Mouse (Mus musculus): ENCODE data around the gene Ubac2. TPM values are rescaled to one million over a fixed set of nuclear protein-coding genes. Genes with fewer than 3 reads are reported as not detected.

Ubac2 gene
- total RNA-seq, 1 experiment from 2014 or later: 33.2 TPM

DNA sequence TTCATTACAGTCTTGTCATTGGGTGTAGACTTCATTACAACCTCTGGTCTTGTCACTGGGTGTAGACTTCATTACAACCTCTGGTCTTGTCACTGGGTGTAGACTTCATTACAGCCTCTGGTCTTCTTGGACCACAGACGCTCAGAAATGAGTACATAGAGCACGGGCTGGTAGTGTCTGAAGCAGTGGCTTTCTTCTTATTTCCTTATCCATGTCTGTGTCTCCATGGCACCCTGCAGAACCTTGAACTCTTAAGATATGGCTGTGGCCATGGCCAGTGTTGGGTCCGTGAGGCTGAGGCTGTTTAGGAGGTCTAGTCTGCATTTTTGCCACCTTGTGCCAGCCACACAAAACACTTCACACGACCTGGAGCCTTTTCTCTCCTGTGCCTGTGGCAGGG, 129.8 kb downstream of the Ubac2 start:
- DNase-seq: no peak

DNA sequence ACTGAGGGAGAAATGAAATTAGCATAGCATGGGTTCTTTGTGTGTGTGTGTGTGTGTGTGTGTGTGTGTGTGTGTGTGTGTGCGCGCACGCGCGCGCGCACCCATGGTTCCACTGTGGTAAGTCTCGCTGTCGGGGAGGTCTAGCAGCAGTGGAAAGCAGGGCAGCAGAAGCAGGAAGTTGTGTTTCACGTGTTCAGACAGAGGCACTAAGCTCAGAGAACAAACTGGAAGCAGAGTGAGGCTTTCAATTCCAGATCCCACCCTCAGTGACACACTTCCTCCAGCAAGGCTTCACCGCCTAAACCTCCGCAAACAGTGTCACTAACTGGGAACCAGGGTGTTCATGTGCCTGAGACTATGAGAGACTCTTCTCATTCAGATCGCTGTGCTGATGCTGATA, 131.1 kb downstream of the Ubac2 start:
- DNase-seq: no peak

DNA sequence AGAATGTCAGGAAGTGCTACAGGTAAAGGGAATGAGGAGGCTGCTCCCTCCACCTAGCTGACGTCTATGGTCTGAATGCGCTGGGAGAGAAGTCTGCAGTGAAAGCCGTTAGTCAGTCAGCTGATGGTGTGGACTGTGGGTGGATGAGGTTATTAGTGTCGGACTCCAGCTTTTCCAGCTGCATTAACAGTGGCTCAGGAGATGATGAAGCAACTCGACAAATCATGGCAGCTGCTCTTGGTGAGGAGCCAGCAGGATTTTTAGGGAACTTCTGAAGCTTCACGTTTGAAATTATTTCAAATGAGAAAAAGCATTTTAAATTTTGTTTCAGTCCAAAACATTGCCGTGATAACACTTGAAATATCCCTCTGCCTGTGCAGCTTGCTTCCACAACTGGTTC, 131.9 kb downstream of the Ubac2 start:
- DNase-seq: no peak

- no peak for DNase-seq
These were observed 133.3 kb downstream of the Ubac2 start for GRCm38 (mm10) chr14:122011768-122012167.

DNA sequence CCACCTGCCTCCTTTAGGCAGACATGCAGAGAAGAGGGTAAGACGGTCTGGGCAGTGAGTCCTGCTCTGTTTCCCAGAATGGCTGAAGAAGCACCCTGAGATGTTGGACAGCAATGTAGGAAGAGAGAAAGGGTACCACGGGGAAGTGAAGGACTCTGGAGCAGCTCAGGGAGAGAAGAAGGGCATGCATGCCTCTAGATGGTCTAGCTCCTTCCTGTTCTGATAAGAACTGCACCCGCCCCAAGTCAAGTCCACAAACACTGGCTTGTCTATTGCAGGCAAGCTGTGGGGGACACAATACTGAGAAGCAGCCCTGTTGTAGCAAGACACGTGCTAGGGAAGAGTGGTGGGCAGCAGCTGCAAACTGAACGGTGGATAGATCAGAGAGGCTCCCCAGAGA, 133.8 kb downstream of the Ubac2 start:
- no peak for DNase-seq

GRCm38 (mm10) chr14:122012814-122013213, 134.4 kb downstream of the Ubac2 start:
- DNase-seq: no peak

DNA sequence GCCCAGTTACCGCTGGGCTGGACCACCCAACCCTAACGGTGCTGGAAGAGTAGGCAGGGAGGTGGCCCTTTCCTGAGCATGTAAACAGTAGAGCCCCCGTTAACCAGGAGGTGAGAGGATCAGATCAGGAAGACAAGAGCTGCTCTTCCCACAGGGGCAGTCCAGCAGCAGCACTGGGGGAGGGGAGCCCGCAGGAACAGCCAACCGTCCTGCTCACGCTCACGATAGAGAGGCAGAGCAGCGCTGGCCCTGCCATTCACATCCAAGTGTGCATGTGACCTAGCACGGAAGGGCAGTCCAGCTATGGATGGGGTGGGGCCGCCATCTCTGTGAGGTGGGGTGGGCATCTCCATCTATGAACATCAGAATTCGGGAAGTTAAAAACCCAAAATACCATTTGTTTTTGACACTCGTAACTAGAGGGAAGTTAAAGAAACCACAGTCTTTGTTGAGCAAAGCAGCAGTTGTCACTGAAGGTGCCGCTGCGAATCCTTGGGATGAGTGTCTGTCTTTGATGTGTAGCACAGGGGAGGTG, 135.1 kb downstream of the Ubac2 start:
- DNase-seq: no peak

GRCm38 (mm10) chr14:122017958-122018357, 139.5 kb downstream of the Ubac2 start:
- no peak for DNase-seq

GRCm38 (mm10) chr14:122019389-122019788, 141.0 kb downstream of the Ubac2 start:
- no peak for DNase-seq

- no peak for DNase-seq
These were observed 142.1 kb downstream of the Ubac2 start for GRCm38 (mm10) chr14:122020567-122020966.

DNA sequence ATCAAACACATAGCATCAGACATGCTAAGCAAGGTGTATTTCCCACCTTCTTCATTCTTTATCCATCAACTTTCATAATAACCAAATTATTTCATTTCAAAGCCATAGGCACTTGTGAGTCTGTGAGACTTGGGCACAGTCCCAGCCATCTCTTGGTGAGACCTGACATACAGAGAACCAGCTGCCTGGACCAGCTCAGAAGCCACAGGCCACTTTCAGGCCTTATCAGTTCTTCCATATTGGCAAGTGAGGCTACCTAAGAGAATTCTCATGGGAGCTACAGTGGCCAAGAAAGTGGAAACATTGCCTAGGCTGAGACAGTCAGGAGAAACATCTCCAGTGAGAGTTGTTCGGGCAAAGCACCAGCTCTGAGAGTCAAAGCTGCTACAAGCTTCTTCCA, 144.6 kb downstream of the Ubac2 start:
- DNase-seq: no peak

- DNase-seq: no peak
These were observed 145.5 kb downstream of the Ubac2 start for GRCm38 (mm10) chr14:122023928-122024327.

DNA sequence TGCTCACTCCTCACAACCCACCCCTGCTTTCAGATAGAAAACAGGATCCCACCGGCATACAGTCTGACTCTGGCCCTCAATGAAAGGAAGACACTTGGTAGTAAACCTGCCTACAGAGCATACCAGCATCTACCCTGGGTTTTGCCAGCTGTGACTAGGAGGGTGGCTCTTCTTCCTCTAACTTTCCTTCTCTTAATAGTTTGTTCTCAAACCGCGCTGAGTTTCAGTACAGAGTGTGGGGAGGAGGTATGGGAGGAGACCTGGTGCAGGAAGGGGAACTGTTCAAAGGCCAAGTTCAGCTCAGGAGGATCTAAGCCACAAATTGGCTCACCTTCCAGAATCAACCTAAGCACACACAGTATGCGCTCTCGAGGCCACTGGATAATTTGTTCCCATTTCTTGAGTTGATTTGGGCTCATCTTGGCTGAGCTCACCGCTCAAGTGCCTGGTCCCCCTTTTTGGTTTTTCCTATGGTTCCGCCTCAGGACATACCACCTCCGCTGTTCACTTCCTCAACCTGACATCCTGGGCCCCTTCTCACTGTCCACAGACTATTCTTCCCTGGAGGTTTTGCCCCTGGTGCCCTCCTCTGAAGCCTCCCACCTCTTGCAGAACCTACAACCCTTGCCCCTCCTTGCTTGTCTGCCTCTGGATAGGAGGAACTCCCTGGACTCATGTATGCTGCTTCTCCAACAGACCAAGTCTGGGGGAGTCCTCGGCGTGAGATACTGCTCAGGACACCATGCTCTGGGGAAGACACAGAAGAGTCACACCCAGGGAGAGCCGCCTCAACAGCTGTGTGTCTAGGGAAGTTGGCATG, 150.7 kb downstream of the Ubac2 start:
- DNase-seq: no peak

GRCm38 (mm10) chr14:122029851-122030250, 151.4 kb downstream of the Ubac2 start:
- DNase-seq: no peak

DNA sequence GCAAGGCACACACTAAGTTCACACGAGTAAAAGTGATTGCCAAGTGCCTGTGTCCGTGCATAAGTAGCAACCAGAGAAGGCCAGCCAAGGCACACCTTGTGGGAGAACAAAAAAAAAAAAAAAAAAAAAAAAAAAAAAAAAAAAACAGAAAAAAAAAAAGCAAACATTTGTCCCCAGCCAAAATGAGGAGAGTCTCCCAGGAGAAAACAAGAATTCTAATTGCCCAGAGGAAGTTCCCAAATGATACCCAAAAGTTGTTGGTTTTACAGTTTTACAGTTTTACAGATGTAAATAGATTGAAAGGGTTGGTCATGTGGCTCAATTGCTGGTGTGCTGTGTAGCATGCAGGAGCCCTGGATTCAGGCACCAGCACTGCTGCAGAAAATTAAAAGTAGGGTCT, 153.6 kb downstream of the Ubac2 start:
- DNase-seq: no peak

- no peak for DNase-seq
These were observed 156.0 kb downstream of the Ubac2 start, which contains the start of gene Timm8a2 for GRCm38 (mm10) chr14:122034451-122034850. Timm8a2 (plus strand) TSS chr14:122034674.

GRCm38 (mm10) chr14:122035181-122035580, 156.8 kb downstream of the Ubac2 start:
- no peak for DNase-seq

- no peak for DNase-seq
These were observed 157.4 kb downstream of the Ubac2 start for GRCm38 (mm10) chr14:122035860-122036259.

DNA sequence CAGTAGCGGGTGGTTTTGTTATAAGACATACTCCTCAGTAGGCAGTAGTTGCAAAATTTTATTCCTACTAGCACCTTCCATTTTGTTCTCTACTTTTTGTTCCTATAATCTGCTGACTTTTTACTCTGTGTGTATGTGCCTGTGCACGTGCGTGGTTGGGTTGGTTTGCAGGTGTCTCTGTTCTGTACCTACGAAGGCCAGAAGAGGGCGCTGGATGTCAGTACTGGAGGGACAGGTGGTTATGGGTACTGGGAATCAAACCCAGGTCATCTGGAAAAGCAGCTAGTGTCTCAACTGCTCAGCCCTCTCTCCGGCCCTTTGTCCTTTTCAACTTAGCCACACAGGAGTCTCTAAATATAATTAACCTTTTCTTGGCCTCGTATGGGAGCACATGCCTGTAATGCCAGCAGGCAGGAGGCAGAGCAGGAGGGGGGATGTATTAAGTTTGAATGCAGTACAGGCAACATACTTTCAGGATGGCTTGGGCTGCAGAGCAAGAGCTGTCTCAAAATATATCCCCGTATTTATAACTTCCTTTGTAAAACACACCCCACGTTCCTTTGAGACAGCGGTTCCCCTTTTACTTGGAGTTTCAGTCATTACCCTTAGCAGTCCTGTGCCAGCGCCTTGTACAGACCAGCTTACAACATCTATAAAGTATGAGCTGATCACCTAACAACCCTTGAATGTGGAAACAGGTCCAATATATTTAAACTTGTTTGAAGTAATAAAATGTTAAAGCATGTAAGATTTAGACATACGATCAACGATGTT, 160.6 kb downstream of the Ubac2 start:
- DNase-seq: no peak

- DNase-seq: no peak
These were observed 163.0 kb downstream of the Ubac2 start for GRCm38 (mm10) chr14:122041413-122041825.

DNA sequence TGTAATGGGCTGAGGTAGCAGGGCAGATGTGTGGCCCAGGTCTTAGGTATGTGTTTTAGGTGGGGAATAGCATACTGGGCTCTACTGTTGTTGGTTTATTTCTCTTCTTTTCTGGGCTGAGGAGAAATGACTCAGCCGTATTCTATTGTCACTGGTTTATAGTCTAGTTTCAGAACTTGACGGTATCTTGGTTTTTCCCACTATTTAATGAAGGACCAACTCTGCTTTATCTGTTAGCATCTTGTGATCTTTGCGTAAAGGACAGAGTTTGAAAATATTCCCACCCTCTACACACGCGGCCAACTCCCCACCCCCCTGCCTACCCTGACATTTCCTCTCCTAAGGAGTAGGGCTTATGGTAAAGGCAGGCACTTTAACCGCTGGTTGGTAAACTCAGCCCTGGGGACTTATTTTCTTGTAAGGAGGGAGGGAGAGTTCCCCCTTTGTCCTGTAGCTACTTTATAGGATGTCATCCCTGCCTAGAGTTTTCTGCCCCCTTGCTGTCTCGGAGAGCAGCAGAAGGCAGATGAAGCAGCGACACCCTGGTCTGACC, 163.8 kb downstream of the Ubac2 start:
- no peak for DNase-seq

- DNase-seq: no peak
These were observed 169.4 kb downstream of the Ubac2 start for GRCm38 (mm10) chr14:122047784-122048183.

DNA sequence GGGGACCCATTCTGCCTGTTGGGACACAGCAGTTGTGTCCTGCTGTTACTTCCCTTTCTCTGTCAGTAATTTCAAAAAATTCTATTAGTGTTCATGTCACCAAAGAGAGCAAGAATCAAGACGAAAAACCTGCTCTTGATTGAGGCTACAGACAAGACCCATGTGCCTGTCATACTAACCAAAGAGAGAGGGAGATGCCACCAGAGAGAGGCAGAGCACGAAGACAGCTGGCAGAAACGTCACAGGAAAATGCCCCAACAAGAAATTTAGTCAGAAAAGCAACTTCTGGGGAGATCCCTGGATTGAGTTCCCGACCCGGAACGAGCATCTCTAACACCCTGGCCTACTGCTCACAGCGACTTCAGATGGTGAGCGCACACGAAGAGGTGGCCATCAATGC, 170.4 kb downstream of the Ubac2 start:
- no peak for DNase-seq
